Mouse (Mus musculus) embryonic fibroblast, embryonic 13.5 days (primary cell): ENCODE results near the gene Snap47. TPM values are rescaled to one million over a fixed set of nuclear protein-coding genes. Genes with fewer than 3 reads are reported as not detected.

Experiments used
- H3K27ac ChIP-seq: 2 replicates; pipeline ENCODE4 v1.5.1; 2012; ENCODE audit warnings: low read length, control low read depth, inconsistent platforms; ENCODE audit not compliant: insufficient read depth
- H3K4me1 ChIP-seq: 2 replicates; pipeline ENCODE4 v1.6.1; 2011; ENCODE audit warnings: low read length; ENCODE audit not compliant: control insufficient read depth, insufficient read depth
- H3K4me3 ChIP-seq: 2 replicates; pipeline ENCODE4 v1.5.1; 2011; ENCODE audit warnings: mild to moderate bottlenecking, control low read depth, low read length; ENCODE audit not compliant: insufficient read depth
- CTCF ChIP-seq: IDR thresholded peaks from 2 replicates; pipeline ENCODE4 v1.5.1; 2011; ENCODE audit warnings: mild to moderate bottlenecking, control low read depth, low read length, moderate library complexity, borderline replicate concordance; ENCODE audit not compliant: insufficient read depth
- POLR2A ChIP-seq: IDR thresholded peaks from 2 replicates; pipeline ENCODE4 v1.6.1; 2011; ENCODE audit warnings: low read depth, mild to moderate bottlenecking, control low read depth, low read length, moderate library complexity
- polyA plus RNA-seq: library from polyadenylated mRNA; stranded (reverse); fragments of >200 nt; gene quantifications from 2 replicates; pipeline ENCODE4 v1.2.4, GENCODE M21; 2011; ENCODE audit warnings: low read depth; ENCODE audit not compliant: missing spikeins, insufficient read length

The Snap47 gene
- 90.8 and 91.0 TPM in 2 replicates for polyA plus RNA-seq

GRCm38 (mm10) chr11:59451086-59451485 lies at the start of gene Snap47:
Gene Snap47, minus strand, starts transcription at chr11:59451186.
- Histone ChIP-seq H3K27ac (0 out of 2 replicates have a peak within 1 kb of the TSS, but pooled peaks have one; percentile 7), H3K4me3 (peak within 1 kb of the TSS; percentile 70), H3K4me1 (no peaks in the 10 kb centered on the region; the same call in 1 of the 2 replicates)
- TF ChIP-seq CTCF, result no peak
- TF ChIP-seq POLR2A, result no peak

- TF ChIP-seq CTCF (0 out of 2 replicates have a peak, but pooled peaks have one; percentile 6), POLR2A (no peak)
- Histone ChIP-seq H3K27ac (no peak overlapping the region), H3K4me3 (no peak overlapping the region), H3K4me1 (no peaks in the 10 kb centered on the region)
These were observed 46.8 kb upstream of the Snap47 start for GRCm38 (mm10) chr11:59497747-59498146.

- H3K4me3 ChIP-seq, result no peak overlapping the region
- TF ChIP-seq POLR2A (no peak), CTCF (no peak)
These were observed 45.8 kb upstream of the Snap47 start for GRCm38 (mm10) chr11:59496672-59497310.

GRCm38 (mm10) chr11:59486222-59486621 lies 35.2 kb upstream of the Snap47 start:
- no peaks in the 10 kb centered on the region for H3K4me1 ChIP-seq
- TF ChIP-seq POLR2A, result no peak
- TF ChIP-seq CTCF, result no peak
- H3K27ac ChIP-seq, result no peak overlapping the region
- no peak overlapping the region for H3K4me3 ChIP-seq

More at GRCm38 (mm10) chr11:59496672-59497310, 45.8 kb upstream of the Snap47 start:
- no peak overlapping the region for H3K27ac ChIP-seq
- H3K4me1 ChIP-seq, result no peaks in the 10 kb centered on the region

- no peak overlapping the region for H3K27ac ChIP-seq
- TF ChIP-seq CTCF, result no peak
- no peak overlapping the region for H3K4me3 ChIP-seq
- no peaks in the 10 kb centered on the region for H3K4me1 ChIP-seq
These were observed 34.7 kb upstream of the Snap47 start for GRCm38 (mm10) chr11:59485641-59486040.

GRCm38 (mm10) chr11:59483212-59483611 lies 32.2 kb upstream of the Snap47 start:
- H3K27ac ChIP-seq, result no peak overlapping the region
- no peak for TF ChIP-seq CTCF
- TF ChIP-seq POLR2A, result no peak
- H3K4me1 ChIP-seq, result no peaks in the 10 kb centered on the region
- H3K4me3 ChIP-seq, result no peak overlapping the region

- Histone ChIP-seq H3K4me1 (no peaks in the 10 kb centered on the region; the same call in 1 of the 2 replicates), H3K4me3 (no peak overlapping the region), H3K27ac (no peak overlapping the region)
- TF ChIP-seq POLR2A (no peak), CTCF (no peak)
These were observed 26.3 kb upstream of the Snap47 start for GRCm38 (mm10) chr11:59477240-59477639.

- H3K4me3 ChIP-seq, result peak within 1 kb of the TSS; percentile 84
- no peaks in the 10 kb centered on the region; the same call in 1 of the 2 replicates for H3K4me1 ChIP-seq
- peak within 1 kb of the TSS; percentile 35; the same call in 1 of the 2 replicates for H3K27ac ChIP-seq
- peak; percentile 97 for TF ChIP-seq POLR2A
- no peak for TF ChIP-seq CTCF
These were observed 21.3 kb upstream of the Snap47 start, which contains the start of gene Zfp867 for GRCm38 (mm10) chr11:59472326-59472677. Gene Zfp867, minus strand, starts transcription at chr11:59472474.

GRCm38 (mm10) chr11:59471413-59472325 lies 20.7 kb upstream of the Snap47 start:
- TF ChIP-seq CTCF (no peak), POLR2A (no peak)
- H3K4me1 ChIP-seq, result no peaks in the 10 kb centered on the region
- peak overlapping the region; percentile 84 for H3K4me3 ChIP-seq
- peak overlapping the region; percentile 35; the same call in 1 of the 2 replicates for H3K27ac ChIP-seq
